Mouse (Mus musculus) megakaryocyte-erythroid progenitor cell, adult 5-6 weeks (primary cell): Measurements from ENCODE around the gene Emc1. TPM values are rescaled to one million over a fixed set of nuclear protein-coding genes. Genes with fewer than 3 reads are reported as not detected.
"Not testable (repeated sequence)": the region's sequence is repeated elsewhere in the genome, so short reads cannot be mapped to it uniquely, and the experiment has no call there.

Experiments used
- ATAC-seq: replicated peaks from 2 replicates; pipeline ENCODE4 v1.8.0; 2016; ENCODE audit warnings: mild to moderate bottlenecking, inconsistent platforms; ENCODE audit not compliant: severe bottlenecking, poor library complexity, low FRiP score, low TSS enrichment
- total RNA-seq, 2 experiments: library from RNA; stranded (forward) in 1 of 2; stranded (reverse) in 1 of 2; fragments of 200-1000, 215-1000 nt in 1 of 2; fragments of >200 nt in 1 of 2; fragmentation: Nextera tagmentation in 1 of 2; gene quantifications; 2 replicates each; pipeline ENCODE4 v1.2.3; 2014 to 2017

Emc1 gene
- total RNA-seq, 2 experiments from 2014 or later, result 30.4 to 55.9 TPM

GRCm38 (mm10) chr4:139345416-139346019, 6.9 kb upstream of the Emc1 start:
- ATAC-seq, result no peak

- ATAC-seq, result peak; percentile 36
These were observed 445 bp downstream of the Emc1 start for GRCm38 (mm10) chr4:139352832-139353231.

- no peak for ATAC-seq
These were observed 4.8 kb downstream of the Emc1 start for GRCm38 (mm10) chr4:139357211-139357610.

DNA sequence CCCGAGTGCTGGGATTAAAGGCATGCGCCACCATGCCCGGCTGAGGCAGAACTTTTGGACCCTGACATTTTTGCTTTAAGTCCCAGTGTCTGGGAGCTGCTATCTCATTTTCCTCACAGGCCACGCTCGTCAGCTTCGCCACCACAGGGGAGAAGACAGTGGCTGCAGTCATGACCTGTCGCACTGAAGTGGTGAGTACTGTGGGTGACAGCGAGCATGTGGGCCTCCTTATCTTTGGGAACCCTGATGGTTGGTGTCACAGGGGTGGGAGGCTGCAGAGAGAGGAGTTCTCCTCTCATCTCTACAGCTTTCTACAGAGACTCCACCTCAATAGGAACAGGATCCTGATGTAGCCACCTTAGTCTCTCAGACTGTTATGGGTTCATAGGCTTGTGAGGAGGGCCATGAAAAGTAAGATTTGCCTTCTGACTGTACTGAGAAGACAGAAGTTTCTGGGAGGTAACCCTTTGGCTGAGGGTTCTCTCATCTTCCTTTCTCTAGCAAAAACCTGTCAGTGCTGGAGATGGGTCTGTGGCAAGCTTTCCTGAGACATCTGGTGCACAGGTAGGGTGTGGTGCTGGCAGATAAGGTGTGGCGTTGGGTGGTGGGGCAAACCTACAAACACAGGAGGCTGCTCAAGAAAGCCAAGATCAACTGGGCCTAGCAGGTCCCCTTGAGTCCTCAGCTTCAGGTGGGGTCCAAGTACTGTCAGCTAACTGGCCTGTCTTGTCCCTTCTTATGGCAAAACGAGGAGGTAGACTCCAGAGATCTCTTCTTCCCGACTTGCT, 8.6 kb downstream of the Emc1 start:
- ATAC-seq, result peak; percentile 79

DNA sequence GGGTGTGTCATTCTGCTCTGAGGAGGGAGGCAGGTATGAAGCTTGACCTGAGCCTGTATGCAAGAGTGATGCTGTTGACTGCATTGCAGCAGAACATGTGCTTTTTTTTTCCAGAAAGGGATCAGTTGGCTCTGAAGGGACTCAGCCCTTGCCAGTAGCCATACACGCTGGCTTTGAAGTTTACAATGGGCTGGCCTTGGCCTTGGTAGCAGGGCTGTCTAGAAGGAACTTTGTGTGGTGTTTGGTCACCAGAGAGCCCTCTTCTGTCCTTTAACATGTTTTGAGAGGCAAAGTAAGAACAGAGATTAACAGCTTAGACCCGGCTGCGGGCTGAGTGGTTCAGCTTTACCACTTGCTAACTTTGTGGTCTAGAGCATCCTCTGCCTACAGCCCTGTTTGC, 14.9 kb downstream of the Emc1 start:
- no peak for ATAC-seq

DNA sequence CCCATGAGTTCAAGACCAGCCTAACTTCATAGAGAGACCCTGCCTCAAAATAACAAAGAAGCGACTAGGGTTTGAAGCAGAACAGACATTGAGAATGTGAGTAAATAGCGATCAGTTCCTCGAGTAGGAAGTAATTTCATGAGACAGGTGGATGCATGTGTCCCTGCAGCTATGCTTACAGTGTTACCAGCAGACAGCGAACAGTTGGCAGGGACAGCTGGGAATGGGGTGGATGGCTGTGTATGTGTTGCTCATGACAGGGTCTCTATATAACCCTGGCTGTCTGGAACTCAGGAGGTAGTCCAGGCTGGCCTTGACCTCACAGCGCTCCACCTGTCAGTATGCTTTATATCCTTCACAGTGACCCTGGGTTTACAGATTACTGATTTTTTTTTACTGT, 15.7 kb downstream of the Emc1 start:
- ATAC-seq, result no peak

- ATAC-seq, result no peak
These were observed 20.7 kb downstream of the Emc1 start for GRCm38 (mm10) chr4:139373130-139373529.

DNA sequence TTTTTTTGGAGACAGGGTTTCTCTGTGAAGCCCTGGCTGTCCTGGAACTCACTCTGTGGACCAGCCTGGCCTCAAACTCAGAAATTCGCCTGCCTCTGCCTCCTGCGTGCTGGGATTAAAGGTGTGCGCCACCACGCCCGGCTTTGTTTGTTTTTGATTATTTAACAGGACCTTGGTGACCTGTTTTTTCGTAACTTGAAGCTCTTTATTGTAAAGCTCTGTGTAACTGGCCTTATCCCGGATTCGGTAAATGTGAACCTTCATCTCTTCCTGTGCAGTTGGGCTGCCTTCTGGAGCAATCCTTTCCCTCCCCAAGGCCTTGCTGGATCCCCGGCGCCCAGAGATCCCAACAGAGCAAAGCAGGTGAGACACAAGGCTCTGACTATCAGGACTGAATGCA, 21.1 kb downstream of the Emc1 start:
- ATAC-seq, result no peak

DNA sequence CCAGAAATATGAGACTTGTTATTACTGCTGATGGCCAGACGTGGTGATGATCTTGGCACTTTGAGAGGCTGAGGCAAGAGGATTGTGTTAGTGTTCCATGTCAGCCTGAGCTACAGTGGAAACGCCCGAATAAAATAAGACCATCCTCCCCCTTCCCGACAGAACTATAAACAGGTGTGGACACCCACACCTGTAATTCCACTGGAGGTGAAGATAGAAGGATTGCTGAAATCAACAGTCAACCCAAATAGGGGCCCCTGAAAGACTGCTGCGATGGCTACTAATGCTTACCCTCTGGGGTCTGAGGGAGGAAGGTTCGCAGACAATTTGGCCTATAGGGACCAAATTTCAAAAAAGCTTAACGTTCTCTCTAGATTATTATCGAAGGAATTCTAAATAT, 27.3 kb downstream of the Emc1 start:
- 0 out of 2 replicates have a peak, but pooled peaks have one; percentile 3 for ATAC-seq

DNA sequence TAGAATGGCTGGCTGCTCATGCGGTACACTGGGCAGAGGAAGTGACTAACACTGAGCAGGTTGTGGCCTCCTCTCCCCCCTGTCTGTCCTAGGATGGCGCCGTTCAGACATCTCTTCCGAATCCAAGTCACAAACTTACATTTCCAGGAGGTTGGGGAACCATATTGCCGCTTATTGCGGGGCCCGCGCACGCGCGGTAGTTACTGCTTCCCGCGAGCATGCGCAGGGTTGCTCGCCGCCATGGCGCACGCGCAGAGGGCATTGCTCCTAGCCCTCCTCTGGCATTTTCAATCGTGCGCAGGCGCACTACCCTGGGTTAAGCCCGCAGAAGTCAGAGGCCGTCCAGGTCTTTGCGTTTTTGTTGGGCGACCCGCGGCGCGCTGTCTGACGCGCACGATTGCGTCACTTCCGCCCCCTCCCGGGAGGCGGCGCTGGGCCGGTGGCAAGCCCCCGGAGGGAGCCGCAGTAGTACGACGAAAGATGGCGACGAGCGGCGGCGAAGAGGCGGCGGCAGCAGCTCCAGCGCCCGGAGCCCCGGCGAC, 27.9 kb downstream of the Emc1 start:
- ATAC-seq, result peak; percentile 86

DNA sequence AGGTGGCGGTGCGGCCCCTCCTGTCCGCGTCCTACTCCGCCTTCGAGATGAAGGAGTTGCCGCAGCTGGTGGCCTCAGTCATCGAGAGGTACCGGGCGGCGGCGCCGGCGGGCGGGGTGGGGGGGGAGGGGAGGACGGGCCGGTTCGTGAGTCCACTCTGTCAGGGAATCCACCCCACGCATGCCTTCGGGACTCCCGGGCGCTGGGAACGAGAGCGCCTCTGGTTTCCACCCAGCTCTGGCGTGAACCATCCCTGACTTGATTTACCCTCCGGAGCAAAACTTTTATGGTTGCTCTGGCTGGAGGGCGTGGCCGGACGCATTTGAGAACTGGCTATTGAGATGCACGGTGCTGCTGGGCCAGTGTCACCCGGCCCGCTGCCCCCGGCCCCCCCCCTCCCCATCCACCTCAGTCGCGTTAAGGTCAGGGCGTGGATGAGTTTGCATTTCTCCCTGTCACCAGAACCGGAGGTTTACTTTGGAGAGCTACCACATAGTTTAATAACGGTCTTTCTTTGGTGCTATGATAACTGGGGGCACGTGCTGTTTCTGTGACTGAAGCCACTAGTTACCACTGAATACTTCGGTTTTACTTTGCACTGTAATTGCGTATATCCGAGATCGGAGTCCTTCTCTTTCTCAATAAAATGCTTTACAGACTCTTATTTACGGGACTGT, 28.5 kb downstream of the Emc1 start:
- ATAC-seq, result peak; percentile 34; the same call in 1 of the 2 replicates

- no peak for ATAC-seq
These were observed 29.1 kb downstream of the Emc1 start for GRCm38 (mm10) chr4:139381452-139381845.

GRCm38 (mm10) chr4:139382231-139382630, 29.8 kb downstream of the Emc1 start:
- peak; percentile 28; the same call in 1 of the 2 replicates for ATAC-seq

GRCm38 (mm10) chr4:139385841-139386240, 33.5 kb downstream of the Emc1 start:
- not testable (repeated sequence) for ATAC-seq

- ATAC-seq, result no peak
These were observed 34.5 kb downstream of the Emc1 start for GRCm38 (mm10) chr4:139386869-139387319.

- ATAC-seq, result no peak
These were observed 37.2 kb downstream of the Emc1 start for GRCm38 (mm10) chr4:139389557-139389956.

GRCm38 (mm10) chr4:139395431-139395830, 43.0 kb downstream of the Emc1 start:
- ATAC-seq, result peak; percentile 59; the same call in 1 of the 2 replicates

- no peak for ATAC-seq
These were observed 48.1 kb downstream of the Emc1 start for GRCm38 (mm10) chr4:139400487-139400886.

GRCm38 (mm10) chr4:139403214-139403613, 50.8 kb downstream of the Emc1 start:
- no peak for ATAC-seq

DNA sequence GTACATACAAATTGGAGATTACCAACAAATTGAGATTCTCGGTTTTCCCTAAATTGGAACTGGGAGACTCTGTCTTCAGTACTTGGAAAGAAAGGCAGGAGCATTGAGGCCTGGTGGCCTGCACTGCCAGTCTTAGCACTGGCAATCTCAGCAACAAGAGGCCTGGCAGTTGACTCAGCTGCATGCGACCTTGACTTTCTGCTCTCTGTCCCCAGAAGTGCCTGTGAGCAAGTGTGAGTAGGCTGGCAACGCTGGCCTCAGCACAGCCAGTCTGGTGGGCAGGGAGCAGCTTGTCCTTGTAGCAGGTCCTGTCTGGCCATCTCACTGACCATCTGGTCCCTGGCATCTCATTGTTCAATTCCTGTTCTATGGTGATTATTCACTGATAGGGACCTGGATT, 59.0 kb downstream of the Emc1 start:
- no peak for ATAC-seq
